Mouse (Mus musculus) brain, adult 10 weeks (tissue): Measurements from ENCODE around the gene Ppil4. TPM values are rescaled to one million over a fixed set of nuclear protein-coding genes. Genes with fewer than 3 reads are reported as not detected.

Experiments
- polyA plus RNA-seq: library from polyadenylated mRNA; stranded (reverse); fragments of 350-450 nt; fragmentation: Illumina TruSeq; extraction: RNeasy Lipid Tissue Mini Kit (QIAGEN cat#74804); gene quantifications from one replicate; pipeline ENCODE4 v1.2.3, GENCODE M21; 2015; ENCODE audit warnings: low read depth, low replicate concordance

Gene Ppil4
- 30.9 TPM for polyA plus RNA-seq

GRCm38 (mm10) chr10:7792751-7793385 is at the start of gene Ppil4, which contains the start of gene Ginm1:
TSS of gene Ppil4 (plus strand) at chr10:7792891.
TSS of gene Ginm1 (minus strand) at chr10:7792824.

GRCm38 (mm10) chr10:7832171-7832676 is 39.5 kb downstream of the Ppil4 start, which contains the start of gene Zc3h12d:
TSS of gene Zc3h12d (plus strand) at chr10:7832470.

Other genes starting within 250 kb of the Ppil4 start
- gene Lrp11, start 203.1 kb upstream of the Ppil4 start, polyA plus RNA-seq = 122 TPM
- 8.9 TPM for gene Nup43, start 125.4 kb upstream of the Ppil4 start, polyA plus RNA-seq
- gene Pcmt1, start 111.8 kb upstream of the Ppil4 start, polyA plus RNA-seq = 241 TPM
- 15.8 TPM for gene Lats1, start 111.7 kb upstream of the Ppil4 start, polyA plus RNA-seq
- 17.8 TPM for gene Katna1, start 66.9 kb upstream of the Ppil4 start, polyA plus RNA-seq
- gene Ginm1, start 67 bp upstream of the Ppil4 start, polyA plus RNA-seq = 26.3 TPM
- not detected for gene Zc3h12d, start 39.6 kb downstream of the Ppil4 start, polyA plus RNA-seq
- gene Tab2, start 163.3 kb downstream of the Ppil4 start, polyA plus RNA-seq = 42.6 TPM